Mouse (Mus musculus) bone marrow macrophage, adult 2 months (primary cell): Measurements from ENCODE around the gene Kif1bp. TPM values are rescaled to one million over a fixed set of nuclear protein-coding genes. Genes with fewer than 3 reads are reported as not detected.
"Not testable (repeated sequence)": the region's sequence is repeated elsewhere in the genome, so short reads cannot be mapped to it uniquely, and the experiment has no call there.

Experiments
- H3K27ac ChIP-seq: 2 replicates; pipeline ENCODE4 v1.5.1; 2012; ENCODE audit warnings: low read depth, low read length; ENCODE audit not compliant: insufficient read depth
- H3K4me1 ChIP-seq: 2 replicates; pipeline ENCODE4 v1.6.1; 2012; ENCODE audit warnings: low read length; ENCODE audit not compliant: control insufficient read depth, insufficient read depth
- H3K4me3 ChIP-seq: 2 replicates; pipeline ENCODE4 v1.5.1; 2012; ENCODE audit warnings: mild to moderate bottlenecking, low read length, moderate library complexity; ENCODE audit not compliant: insufficient read depth
- CTCF ChIP-seq: IDR thresholded peaks from 2 replicates; pipeline ENCODE4 v1.5.1; 2012; ENCODE audit warnings: low read depth, mild to moderate bottlenecking, low read length, moderate library complexity
- POLR2A ChIP-seq: IDR thresholded peaks from 2 replicates; pipeline ENCODE4 v1.6.1; 2012; ENCODE audit warnings: mild to moderate bottlenecking, low read depth, low read length, borderline replicate concordance
- polyA plus RNA-seq: library from polyadenylated mRNA; stranded (reverse); fragments of >200 nt; gene quantifications from 2 replicates; pipeline ENCODE4 v1.2.4, GENCODE M21; 2012; ENCODE audit not compliant: missing spikeins, insufficient read depth, insufficient read length

Gene Kif1bp
- polyA plus RNA-seq, 1 experiment, result 40.0 TPM

GRCm38 (mm10) chr10:62590200-62590599 is 11.9 kb upstream of the Kif1bp start:
- Histone ChIP-seq H3K4me1 (no peaks in the 10 kb centered on the region; the same call in 1 of the 2 replicates), H3K4me3 (no peak overlapping the region), H3K27ac (no peak overlapping the region)
- TF ChIP-seq POLR2A (no peak), CTCF (no peak)

- Histone ChIP-seq H3K4me1 (no peaks in the 10 kb centered on the region), H3K4me3 (no peak overlapping the region), H3K27ac (no peak overlapping the region)
- TF ChIP-seq CTCF (no peak), POLR2A (no peak)
These were observed 10.4 kb upstream of the Kif1bp start for GRCm38 (mm10) chr10:62588616-62589015.

GRCm38 (mm10) chr10:62583245-62583644 is 5.0 kb upstream of the Kif1bp start:
- Histone ChIP-seq H3K4me3 (no peak overlapping the region), H3K4me1 (no peaks in the 10 kb centered on the region), H3K27ac (no peak overlapping the region)
- TF ChIP-seq POLR2A (no peak), CTCF (no peak)

GRCm38 (mm10) chr10:62582701-62583100 is 4.4 kb upstream of the Kif1bp start:
- Histone ChIP-seq H3K4me1 (no peaks in the 10 kb centered on the region), H3K27ac (no peak overlapping the region)
- no peak for TF ChIP-seq CTCF
- no peak for TF ChIP-seq POLR2A

GRCm38 (mm10) chr10:62582263-62582662 is 4.0 kb upstream of the Kif1bp start:
- Histone ChIP-seq H3K27ac (no peak overlapping the region), H3K4me3 (no peak overlapping the region), H3K4me1 (peaks cover under 1% of the 10 kb centered on the region)
- TF ChIP-seq CTCF, result no peak
- TF ChIP-seq POLR2A, result no peak

More at GRCm38 (mm10) chr10:62582701-62583100, 4.4 kb upstream of the Kif1bp start:
- H3K4me3 ChIP-seq, result no peak overlapping the region

GRCm38 (mm10) chr10:62579129-62579528 is 872 bp upstream of the Kif1bp start:
- H3K27ac ChIP-seq, H3K4me1 ChIP-seq: not testable (repeated sequence)

GRCm38 (mm10) chr10:62577673-62578337 is 452 bp downstream of the Kif1bp start:
- peak overlapping the region; percentile 89 for H3K4me3 ChIP-seq
- H3K4me1 ChIP-seq, result peaks cover 5% of the 10 kb centered on the region
- TF ChIP-seq CTCF (no peak), POLR2A (no peak)
- peak overlapping the region; percentile 40; the same call in 1 of the 2 replicates for H3K27ac ChIP-seq

More at GRCm38 (mm10) chr10:62579129-62579528, 872 bp upstream of the Kif1bp start:
- not testable (repeated sequence) for H3K4me3 ChIP-seq

GRCm38 (mm10) chr10:62575001-62575400 is 3.3 kb downstream of the Kif1bp start:
- no peak overlapping the region for H3K4me3 ChIP-seq
- no peak for TF ChIP-seq CTCF
- no peak for TF ChIP-seq POLR2A
- no peak overlapping the region for H3K27ac ChIP-seq
- peaks cover 5% of the 10 kb centered on the region for H3K4me1 ChIP-seq

- no peak for TF ChIP-seq POLR2A
- H3K27ac ChIP-seq, result no peak overlapping the region
- no peaks in the 10 kb centered on the region for H3K4me1 ChIP-seq
- no peak overlapping the region for H3K4me3 ChIP-seq
These were observed 8.0 kb downstream of the Kif1bp start for GRCm38 (mm10) chr10:62570126-62570871.

- Histone ChIP-seq H3K4me1 (no peaks in the 10 kb centered on the region), H3K4me3 (no peak overlapping the region), H3K27ac (no peak overlapping the region)
- TF ChIP-seq POLR2A, result no peak
- TF ChIP-seq CTCF, result no peak
These were observed 9.4 kb downstream of the Kif1bp start for GRCm38 (mm10) chr10:62568861-62569260.
